Mouse (Mus musculus) testis, adult 2 months (tissue): ENCODE data around the gene Cmtr2. TPM values are rescaled to one million over a fixed set of nuclear protein-coding genes. Genes with fewer than 3 reads are reported as not detected.

Experiments used
- H3K27ac ChIP-seq: fragments of 200-500 bp; 2 replicates; pipeline ENCODE4 v1.5.1; 2012; ENCODE audit warnings: low read depth, low read length; ENCODE audit not compliant: control insufficient read depth, insufficient read depth
- H3K27me3 ChIP-seq: fragments of 200-500 bp; 2 replicates; pipeline ENCODE4 v1.6.1; 2012; ENCODE audit warnings: mild to moderate bottlenecking, low read length, moderate library complexity; ENCODE audit not compliant: control insufficient read depth, insufficient read depth
- H3K36me3 ChIP-seq: fragments of 200-500 bp; 2 replicates; pipeline ENCODE4 v1.6.1; 2012; ENCODE audit warnings: mild to moderate bottlenecking, low read length; ENCODE audit not compliant: control insufficient read depth, insufficient read depth
- H3K4me1 ChIP-seq: fragments of 200-500 bp; 2 replicates; pipeline ENCODE4 v1.6.1; 2012; ENCODE audit warnings: low read length; ENCODE audit not compliant: control insufficient read depth, insufficient read depth
- H3K4me3 ChIP-seq: fragments of 200-500 bp; 2 replicates; pipeline ENCODE4 v1.5.1; 2012; ENCODE audit warnings: low read depth, mild to moderate bottlenecking, low read length, moderate library complexity, mixed read lengths; ENCODE audit not compliant: control insufficient read depth
- CTCF ChIP-seq: fragments of 200-500 bp; IDR thresholded peaks from 2 replicates; pipeline ENCODE4 v1.5.1; 2012; ENCODE audit warnings: low read depth, mild to moderate bottlenecking, inconsistent platforms, low read length, moderate library complexity; ENCODE audit not compliant: control insufficient read depth, insufficient read depth, insufficient replicate concordance
- POLR2A ChIP-seq: fragments of 200-500 bp; IDR thresholded peaks from 2 replicates; pipeline ENCODE4 v1.6.1; 2012; ENCODE audit warnings: low read depth, mild to moderate bottlenecking, inconsistent platforms, low read length, moderate library complexity; ENCODE audit not compliant: control insufficient read depth
- polyA plus RNA-seq: library from polyadenylated mRNA; depleted of rRNA; stranded (reverse); fragments of >200 nt; gene quantifications from 2 replicates; pipeline ENCODE4 v1.2.3, GENCODE M21; 2012; rRNA removed

Cmtr2 gene
- polyA plus RNA-seq, 1 experiment = 1.6 TPM

- Histone ChIP-seq H3K36me3 (no peaks in the 10 kb centered on the region), H3K27ac (peak overlapping the region; percentile 73), H3K4me3 (peak overlapping the region; percentile 82), H3K4me1 (peaks cover 9% of the 10 kb centered on the region), H3K27me3 (no peaks in the 10 kb centered on the region)
- no peak for TF ChIP-seq POLR2A
- no peak for TF ChIP-seq CTCF
These were observed 50.4 kb downstream of the Cmtr2 start for GRCm38 (mm10) chr8:110265796-110266305.

- peak within 1 kb of the TSS; percentile 94 for H3K27ac ChIP-seq
- peaks cover 9% of the 10 kb centered on the region for H3K4me1 ChIP-seq
- no peak for TF ChIP-seq CTCF
- TF ChIP-seq POLR2A = peak; percentile 86; the same call in 1 of the 2 replicates
These were observed 51.3 kb downstream of the Cmtr2 start, which contains the start of gene Hydin for GRCm38 (mm10) chr8:110266741-110267140. Hydin (plus strand) TSS chr8:110266977.

DNA sequence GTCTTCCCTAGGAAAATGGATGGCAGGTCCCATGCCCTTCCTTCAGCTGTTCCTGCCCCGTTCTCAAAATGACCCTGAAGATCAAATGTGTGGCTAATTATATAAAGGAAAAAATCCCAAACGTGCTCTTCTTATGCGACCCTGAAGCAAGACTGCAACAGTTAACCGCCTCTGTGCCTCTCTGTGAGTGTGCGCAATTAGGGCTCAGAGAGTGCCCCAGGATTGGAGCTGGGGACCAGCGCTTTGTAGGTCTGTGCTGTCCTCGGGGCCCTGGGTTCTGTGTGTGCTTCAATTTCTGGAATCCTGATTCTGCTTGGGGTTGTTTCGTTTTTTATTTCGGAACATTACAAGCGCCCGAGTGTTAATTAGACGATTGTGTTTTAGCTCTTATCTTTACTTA lies 51.8 kb downstream of the Cmtr2 start:
- H3K4me3 ChIP-seq = peak overlapping the region; percentile 93
- TF ChIP-seq CTCF = no peak
- TF ChIP-seq POLR2A = no peak
- H3K27me3 ChIP-seq = no peaks in the 10 kb centered on the region
- H3K27ac ChIP-seq = peak overlapping the region; percentile 14; the same call in 1 of the 2 replicates
- H3K36me3 ChIP-seq = no peaks in the 10 kb centered on the region
- peaks cover 9% of the 10 kb centered on the region for H3K4me1 ChIP-seq

More at GRCm38 (mm10) chr8:110266741-110267140, 51.3 kb downstream of the Cmtr2 start, which contains the start of gene Hydin:
- H3K27me3 ChIP-seq = no peaks in the 10 kb centered on the region
- peak within 1 kb of the TSS; percentile 93 for H3K4me3 ChIP-seq
- no peaks in the 10 kb centered on the region for H3K36me3 ChIP-seq

GRCm38 (mm10) chr8:110270659-110271058 lies 55.2 kb downstream of the Cmtr2 start:
- no peaks in the 10 kb centered on the region for H3K27me3 ChIP-seq
- peaks cover 9% of the 10 kb centered on the region for H3K4me1 ChIP-seq
- no peak for TF ChIP-seq POLR2A
- TF ChIP-seq CTCF = no peak
- H3K36me3 ChIP-seq = no peaks in the 10 kb centered on the region
- H3K27ac ChIP-seq = no peak overlapping the region
- H3K4me3 ChIP-seq = no peak overlapping the region

DNA sequence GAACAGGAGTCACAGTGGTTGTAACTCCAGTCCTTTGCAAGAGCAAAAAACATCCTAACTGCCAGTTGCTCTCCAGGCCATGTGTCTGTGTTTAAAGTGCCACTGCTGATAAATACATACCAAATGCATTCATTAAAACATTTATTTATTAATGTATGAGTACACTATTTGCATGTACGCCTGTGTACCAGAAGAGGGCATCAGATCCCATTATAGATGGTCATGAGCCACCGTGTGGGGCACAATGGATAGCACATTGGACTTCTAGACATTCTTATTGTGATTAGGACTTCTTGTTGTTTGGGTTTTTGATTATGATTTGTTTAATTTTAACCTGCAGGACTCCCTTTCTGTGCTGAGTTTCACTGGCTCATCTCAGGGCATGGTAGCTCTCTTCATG lies 57.9 kb downstream of the Cmtr2 start:
- Histone ChIP-seq H3K27ac (no peak overlapping the region), H3K27me3 (no peaks in the 10 kb centered on the region), H3K36me3 (no peaks in the 10 kb centered on the region; the same call in 1 of the 2 replicates), H3K4me3 (no peak overlapping the region), H3K4me1 (no peaks in the 10 kb centered on the region)
- TF ChIP-seq CTCF (no peak), POLR2A (no peak)

Other genes with a start within 250 kb of the Cmtr2 start
- gene Tat, start 225.2 kb upstream of the Cmtr2 start, polyA plus RNA-seq = 0.05 TPM in 1 of 2 replicates, not detected in the other
- 0.06 and 0.14 TPM in 2 replicates for gene Chst4, start 175.9 kb upstream of the Cmtr2 start, polyA plus RNA-seq
- gene Zfp612, start 135.9 kb upstream of the Cmtr2 start, polyA plus RNA-seq = 4.7 and 4.9 TPM in 2 replicates
- gene Gm21964, start 114.5 kb upstream of the Cmtr2 start, polyA plus RNA-seq = 1.5 and 2.2 TPM in 2 replicates
- gene Gm17720, start 112.9 kb upstream of the Cmtr2 start, polyA plus RNA-seq = not detected in 2 replicates
- gene Calb2, start 47.5 kb upstream of the Cmtr2 start, polyA plus RNA-seq = 0.20 and 0.25 TPM in 2 replicates
- 32.6 and 33.2 TPM in 2 replicates for gene Hydin, start 51.3 kb downstream of the Cmtr2 start, polyA plus RNA-seq